Mouse (Mus musculus): ENCODE results near the gene Plcl1.

The Plcl1 gene

GRCm38 (mm10) chr1:55405272-55406022 is at the start of gene Plcl1:
Gene Plcl1 (plus strand): TSS chr1:55405921.
- peak; percentile 95 for DNase-seq (ENCODE audit: low spot score in 2 of 2)

GRCm38 (mm10) chr1:55362634-55363033 is 43.1 kb upstream of the Plcl1 start:
- DNase-seq (ENCODE audit: low spot score in 2 of 2) = no peak

DNA sequence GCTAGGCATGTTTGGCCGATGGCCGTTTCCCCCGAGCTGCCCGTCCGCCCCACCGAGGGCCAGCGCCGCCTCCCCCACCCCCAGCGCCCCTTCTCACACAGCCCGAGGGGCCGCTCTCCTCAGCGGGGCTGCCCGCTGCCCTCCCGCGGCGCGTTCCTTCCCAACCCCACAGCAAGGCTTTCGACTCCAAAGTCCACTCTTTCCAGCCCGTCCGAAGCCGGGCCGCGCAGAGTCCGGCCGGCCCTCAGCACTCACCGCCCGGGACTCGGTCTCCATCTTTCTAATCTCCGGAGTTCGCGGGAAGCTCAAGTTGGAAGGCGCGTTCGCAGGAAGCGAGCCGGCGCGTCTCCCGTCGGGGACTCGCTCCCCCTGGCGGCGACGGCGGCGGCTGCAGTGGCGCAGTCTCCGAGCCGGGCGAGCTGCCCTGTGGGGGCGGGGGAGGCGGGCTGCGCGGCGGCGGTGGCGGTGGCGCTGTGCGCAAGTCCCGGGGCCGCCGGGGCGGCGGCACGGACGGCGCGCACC is 42.6 kb upstream of the Plcl1 start, which contains the start of gene Boll:
Gene Boll, minus strand, starts transcription at position 426 of the 522 bp plus-strand sequence.
- peak; percentile 13 to 18 for DNase-seq (ENCODE audit: low spot score in 2 of 2)

DNA sequence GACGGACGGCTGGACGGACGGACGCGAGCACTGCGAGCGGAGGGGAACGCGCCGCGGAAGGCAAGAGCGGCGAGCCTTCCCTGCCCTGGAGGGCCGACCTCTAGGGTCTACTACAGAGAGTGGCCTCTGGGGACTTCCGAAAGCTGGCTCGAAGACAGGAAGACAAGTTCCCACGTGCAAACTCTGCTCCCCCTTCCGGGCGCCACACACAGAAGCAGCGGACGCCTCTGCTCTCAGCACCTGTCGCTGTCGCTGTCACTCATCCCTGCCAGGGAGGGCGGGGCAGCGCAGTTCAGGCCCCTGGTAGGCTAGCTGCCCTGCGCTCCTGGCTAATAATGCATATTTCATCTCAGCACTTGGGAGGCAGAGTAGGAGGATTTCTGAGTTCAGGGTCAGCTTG is 42.1 kb upstream of the Plcl1 start:
- no peak for DNase-seq (ENCODE audit: low spot score in 2 of 2)

- no peak for DNase-seq (ENCODE audit: low spot score in 2 of 2)
Measured at GRCm38 (mm10) chr1:55372626-55373025, 33.1 kb upstream of the Plcl1 start.

GRCm38 (mm10) chr1:55380527-55380926 is 25.2 kb upstream of the Plcl1 start:
- no peak for DNase-seq (ENCODE audit: low spot score in 2 of 2)

- peak; percentile 69 to 73 for DNase-seq (ENCODE audit: low spot score in 2 of 2)
Measured at GRCm38 (mm10) chr1:55383114-55383773, 22.5 kb upstream of the Plcl1 start.

- no peak for DNase-seq (ENCODE audit: low spot score in 2 of 2)
Measured at GRCm38 (mm10) chr1:55399891-55400290, 5.8 kb upstream of the Plcl1 start.

DNA sequence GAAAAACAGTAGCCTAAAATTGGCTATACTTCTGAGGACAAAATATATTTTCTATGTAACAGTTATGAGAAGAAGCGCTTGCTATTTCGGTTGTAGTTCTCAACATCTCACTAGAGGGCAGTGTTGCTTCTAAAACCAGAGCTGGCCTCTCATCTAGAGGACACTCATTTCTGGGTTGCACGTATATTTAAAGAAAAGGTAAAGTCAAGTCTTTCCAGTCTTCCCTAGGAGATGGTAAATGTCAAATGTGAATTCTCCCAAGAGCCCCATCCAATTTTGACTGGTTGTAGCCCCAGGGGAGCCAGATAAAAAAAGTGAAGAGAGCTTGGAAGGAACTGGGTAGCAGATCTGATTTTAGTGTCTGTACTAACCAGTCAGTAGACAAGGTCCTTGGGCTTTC is 1.3 kb upstream of the Plcl1 start:
- DNase-seq (ENCODE audit: low spot score in 2 of 2) = peak in 1 of 2 experiments; percentile 65

DNA sequence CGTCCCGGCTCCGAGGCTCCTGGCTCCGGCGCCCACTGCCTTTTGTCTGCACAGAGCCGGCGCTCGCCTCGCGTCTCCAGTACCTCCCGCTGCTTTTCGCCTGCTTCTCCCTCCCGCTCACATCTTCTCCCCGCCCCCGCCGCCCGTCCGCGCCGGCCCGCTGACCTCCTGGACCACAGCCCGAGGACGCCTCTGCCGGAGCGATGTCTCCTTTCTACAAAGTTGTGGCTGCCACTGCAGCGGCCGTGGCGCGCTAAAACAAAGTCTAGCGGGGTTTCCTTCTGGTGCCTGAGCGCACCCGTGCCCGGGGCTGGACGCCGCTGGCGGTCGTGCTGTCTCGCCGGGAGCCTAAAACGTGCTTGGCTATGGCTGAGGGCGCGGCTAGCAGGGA is 297 bp downstream of the Plcl1 start:
- DNase-seq (ENCODE audit: low spot score in 2 of 2) = peak; percentile 50 to 60

- no peak for DNase-seq (ENCODE audit: low spot score in 2 of 2)
Measured at GRCm38 (mm10) chr1:55406531-55407375, 1.0 kb downstream of the Plcl1 start.

DNA sequence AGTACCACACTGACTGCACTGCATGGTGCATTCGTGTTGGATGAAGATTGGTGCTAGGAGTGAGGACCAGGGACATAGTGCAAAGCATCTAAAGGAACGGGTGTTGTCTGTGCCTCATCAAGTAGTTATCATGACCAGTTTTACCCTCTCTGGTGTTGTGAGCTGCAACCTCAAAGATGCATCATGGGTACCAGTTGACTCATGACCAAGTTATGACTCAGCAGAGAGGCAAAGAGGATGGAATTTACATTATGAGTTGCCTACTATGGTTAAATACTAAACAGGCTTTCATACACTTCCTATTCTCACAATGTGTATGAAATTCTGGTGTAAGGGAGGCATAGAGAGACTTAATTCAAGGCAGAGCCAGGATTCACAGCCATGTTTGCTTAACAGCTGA is 4.9 kb downstream of the Plcl1 start:
- no peak for DNase-seq (ENCODE audit: low spot score in 2 of 2)

GRCm38 (mm10) chr1:55411079-55411478 is 5.4 kb downstream of the Plcl1 start:
- no peak for DNase-seq (ENCODE audit: low spot score in 2 of 2)

- DNase-seq (ENCODE audit: low spot score in 2 of 2) = no peak
Measured at GRCm38 (mm10) chr1:55412569-55412968, 6.8 kb downstream of the Plcl1 start.

- no peak for DNase-seq (ENCODE audit: low spot score in 2 of 2)
Measured at GRCm38 (mm10) chr1:55413534-55413933, 7.8 kb downstream of the Plcl1 start.

- DNase-seq (ENCODE audit: low spot score in 2 of 2) = no peak
Measured at GRCm38 (mm10) chr1:55418968-55419367, 13.2 kb downstream of the Plcl1 start.

- DNase-seq (ENCODE audit: low spot score in 2 of 2) = no peak
Measured at GRCm38 (mm10) chr1:55427607-55428006, 21.9 kb downstream of the Plcl1 start.

- no peak for DNase-seq (ENCODE audit: low spot score in 2 of 2)
Measured at GRCm38 (mm10) chr1:55429051-55429450, 23.3 kb downstream of the Plcl1 start.

- no peak for DNase-seq (ENCODE audit: low spot score in 2 of 2)
Measured at GRCm38 (mm10) chr1:55429708-55430107, 24.0 kb downstream of the Plcl1 start.

DNA sequence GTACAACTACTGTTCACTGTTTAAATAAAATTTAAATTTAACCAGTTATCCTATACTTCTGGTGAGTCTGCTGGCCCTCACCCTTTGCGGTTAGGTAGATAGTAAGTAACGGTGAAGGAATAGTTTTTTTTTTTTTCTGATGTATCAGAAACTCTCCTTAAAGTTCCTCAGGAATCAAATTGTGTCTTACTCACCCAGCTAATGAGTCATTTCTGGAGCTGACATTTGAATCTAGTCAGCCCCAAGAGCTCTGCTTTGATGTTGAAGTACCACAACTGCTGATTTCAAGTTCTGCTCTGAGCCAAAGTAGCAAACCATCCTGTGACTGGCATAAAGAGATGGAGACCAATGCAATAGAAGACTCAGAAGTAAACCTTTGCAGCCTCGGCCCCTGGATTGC is 24.9 kb downstream of the Plcl1 start:
- no peak for DNase-seq (ENCODE audit: low spot score in 2 of 2)

DNA sequence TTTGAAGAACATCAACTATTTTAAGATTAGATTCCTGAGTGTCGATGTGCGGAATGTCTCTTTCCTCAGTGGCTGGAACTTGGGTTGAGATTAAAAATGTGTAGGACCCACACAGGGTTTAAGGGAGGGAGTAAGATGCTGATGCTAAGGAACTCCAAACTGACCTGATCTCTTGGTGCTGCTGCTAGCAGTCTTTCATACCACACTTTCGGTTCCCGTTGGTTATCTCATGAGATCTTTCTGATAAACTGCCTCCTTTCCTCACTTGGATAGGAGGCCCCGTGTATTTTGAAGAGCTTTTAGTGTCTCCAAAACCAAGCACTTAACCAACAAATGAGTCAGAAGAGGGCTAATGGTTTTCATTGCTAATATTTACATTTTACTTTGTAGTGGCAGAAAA is 30.9 kb downstream of the Plcl1 start:
- no peak for DNase-seq (ENCODE audit: low spot score in 2 of 2)

GRCm38 (mm10) chr1:55437095-55437494 is 31.4 kb downstream of the Plcl1 start:
- no peak for DNase-seq (ENCODE audit: low spot score in 2 of 2)
